Mouse (Mus musculus) hindbrain, embryonic 11.5 days (tissue): ENCODE results near the gene Cpped1. TPM values are rescaled to one million over a fixed set of nuclear protein-coding genes. Genes with fewer than 3 reads are reported as not detected.

Experiments
- ATAC-seq: fragments of 200-750 bp; cut with Nextera tagmentation; 2 replicates; pipeline ENCODE4 v1.8.0; 2017; ENCODE audit warnings: mild to moderate bottlenecking, moderate TSS enrichment, moderate library complexity; ENCODE audit not compliant: low FRiP score
- DNase-seq: peaks from one replicate; pipeline ENCODE4 v3.0.0-alpha.2; 2015; ENCODE audit warnings: low spot score
- H3K27ac ChIP-seq: fragments of 300-500 bp; sonication (generic); 2 replicates; pipeline ENCODE4 v1.5.1; 2014; ENCODE audit warnings: mild to moderate bottlenecking, low read depth, low read length
- H3K27me3 ChIP-seq: fragments of 300-500 bp; sonication (generic); 2 replicates; pipeline ENCODE4 v1.6.1; 2014; ENCODE audit warnings: mild to moderate bottlenecking, low read length, moderate library complexity, mixed read lengths; ENCODE audit not compliant: control insufficient read depth, insufficient read depth
- H3K36me3 ChIP-seq: fragments of 300-500 bp; sonication (generic); 2 replicates; pipeline ENCODE4 v1.6.1; 2014; ENCODE audit warnings: mild to moderate bottlenecking, low read length, moderate library complexity, mixed read lengths; ENCODE audit not compliant: control insufficient read depth, insufficient read depth
- H3K4me1 ChIP-seq: fragments of 300-500 bp; sonication (generic); replicated peaks from 2 replicates; pipeline ENCODE4 v1.6.1; 2014; ENCODE audit warnings: low read length, mixed read lengths; ENCODE audit not compliant: control insufficient read depth, insufficient read depth
- H3K4me2 ChIP-seq: fragments of 300-500 bp; sonication (generic); replicated peaks from 2 replicates; pipeline ENCODE4 v1.6.1; 2014; ENCODE audit warnings: mild to moderate bottlenecking, low read depth, low read length
- H3K4me3 ChIP-seq: fragments of 300-500 bp; sonication (generic); 2 replicates; pipeline ENCODE4 v1.5.1; 2014; ENCODE audit warnings: low read depth, low read length
- H3K9ac ChIP-seq: fragments of 300-500 bp; sonication (generic); 2 replicates; pipeline ENCODE4 v1.6.1; 2014; ENCODE audit warnings: low read depth, low read length
- H3K9me3 ChIP-seq: fragments of 300-500 bp; sonication (generic); 2 replicates; pipeline ENCODE4 v1.6.1; 2016; ENCODE audit warnings: low read length; ENCODE audit not compliant: control insufficient read depth
- WGBS: fragments of 180-500 bp; shearing (Covaris S2); extraction: QIAGEN DNeasy Blood & Tissue Kit; methylation state at CpG from one replicate; pipeline ENCODE4 v1.1.7; 2014; 5-methylcytosine and 5-hydroxymethylcytosine counted together
- polyA plus RNA-seq: library from polyadenylated mRNA; unstranded; fragments of >200 nt; fragmentation: Nextera tagmentation; extraction: Ambion mirVana; gene quantifications from 2 replicates; pipeline ENCODE4 v1.2.1, GENCODE M21; 2014

Cpped1 gene
- polyA plus RNA-seq, 1 experiment from 2014 or later, result 17.0 TPM

DNA sequence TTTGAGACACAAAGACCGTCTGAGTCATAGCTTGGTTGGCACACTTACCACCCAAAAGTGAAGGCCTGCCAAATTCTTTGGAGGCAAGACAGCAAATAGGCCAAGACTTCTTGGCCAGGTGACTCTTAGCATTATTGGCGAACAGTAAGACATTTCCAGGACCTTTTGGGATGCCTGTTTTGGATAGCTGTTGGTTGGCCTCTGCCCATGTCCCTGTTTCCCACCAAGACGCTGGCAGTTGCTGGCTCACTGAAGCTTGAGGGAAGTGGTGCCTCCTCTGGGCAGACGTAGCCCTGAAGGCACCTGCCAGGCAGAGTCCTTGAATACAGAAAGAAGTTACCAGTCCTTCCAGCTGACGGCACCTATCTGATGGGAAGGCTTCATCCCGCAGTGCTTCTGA, 8.9 kb downstream of the Cpped1 start:
- Histone ChIP-seq H3K4me2 (no peak overlapping the region), H3K27me3 (no peaks in the 10 kb centered on the region), H3K4me1 (no peaks in the 10 kb centered on the region), H3K4me3 (no peak overlapping the region), H3K27ac (no peak overlapping the region), H3K9me3 (no peaks in the 10 kb centered on the region), H3K9ac (no peak overlapping the region), H3K36me3 (no peaks in the 10 kb centered on the region)
- 95% methylated on average over 6 of the region's 6 CpGs for WGBS
- ATAC-seq (no peak), DNase-seq (no peak)

DNA sequence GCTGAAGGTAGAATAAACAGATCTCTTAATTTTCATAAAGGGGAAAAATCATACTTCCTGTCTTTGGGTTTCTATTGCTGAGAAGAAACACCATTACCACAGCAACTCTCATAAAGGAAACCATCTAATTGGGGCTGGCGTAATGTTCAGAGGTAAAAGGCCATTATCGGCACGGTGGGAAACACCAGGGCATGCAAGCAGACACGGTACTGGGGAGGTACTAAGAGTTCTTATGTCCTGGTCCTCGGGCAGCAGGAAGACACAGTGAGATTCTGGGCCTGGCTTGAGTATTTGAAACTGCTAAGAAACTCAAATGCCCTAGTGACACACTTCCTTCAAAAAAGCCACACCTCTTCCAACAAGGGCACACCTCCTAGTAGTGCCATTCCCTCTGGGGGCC, 12.8 kb downstream of the Cpped1 start:
- Histone ChIP-seq H3K27me3 (no peaks in the 10 kb centered on the region), H3K36me3 (no peaks in the 10 kb centered on the region), H3K9me3 (no peaks in the 10 kb centered on the region), H3K4me2 (no peak overlapping the region), H3K9ac (no peak overlapping the region), H3K4me1 (no peaks in the 10 kb centered on the region), H3K27ac (no peak overlapping the region), H3K4me3 (no peak overlapping the region)
- ATAC-seq (no peak), DNase-seq (no peak)
- 85% methylated on average over 5 of the region's 5 CpGs for WGBS

DNA sequence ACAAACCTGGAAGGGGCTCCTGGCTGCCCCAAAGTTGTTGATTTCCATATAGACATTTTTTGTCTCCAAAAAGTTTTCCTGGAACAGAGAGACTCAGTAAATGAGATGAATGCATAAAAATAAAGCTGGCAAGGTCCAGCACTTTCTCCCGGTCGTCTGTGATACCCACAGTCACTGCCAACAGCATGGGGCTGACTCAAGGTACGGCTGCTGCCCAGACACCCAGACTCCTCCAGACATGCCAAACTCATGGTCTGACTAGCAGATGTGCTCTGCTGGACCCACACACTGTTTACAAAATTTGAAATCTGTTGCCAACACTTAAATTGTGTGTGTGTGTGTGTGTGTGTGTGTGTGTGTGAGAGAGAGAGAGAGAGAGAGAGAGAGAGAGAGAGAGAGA, 14.4 kb downstream of the Cpped1 start:
- ATAC-seq (no peak), DNase-seq (no peak)
- Histone ChIP-seq H3K9me3 (no peaks in the 10 kb centered on the region), H3K27ac (no peak overlapping the region), H3K27me3 (no peaks in the 10 kb centered on the region), H3K36me3 (no peaks in the 10 kb centered on the region), H3K4me3 (no peak overlapping the region), H3K4me2 (no peak overlapping the region), H3K4me1 (no peaks in the 10 kb centered on the region), H3K9ac (no peak overlapping the region)
- WGBS, result 84% methylated on average over 3 of the region's 3 CpGs

DNA sequence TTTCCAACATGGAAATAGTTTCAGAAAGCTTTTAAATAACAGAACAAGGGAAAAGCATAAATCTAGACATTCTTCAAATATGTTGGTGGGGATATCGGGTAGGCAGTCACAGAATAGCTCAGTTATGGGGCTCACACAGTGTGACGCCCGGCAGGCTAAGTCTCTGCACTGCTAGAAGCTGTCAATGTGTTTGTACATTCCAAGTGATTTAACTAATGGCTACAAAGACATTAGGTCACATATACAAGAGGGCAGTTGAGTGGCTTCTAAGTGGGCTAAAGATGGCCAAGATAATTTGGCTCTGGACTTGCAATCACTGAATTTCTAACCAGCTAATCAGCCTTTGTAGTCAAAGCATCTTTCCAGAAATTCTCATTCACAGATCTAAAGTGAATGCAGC, 19.1 kb downstream of the Cpped1 start:
- no peak overlapping the region for H3K4me2 ChIP-seq
- no peaks in the 10 kb centered on the region for H3K36me3 ChIP-seq
- no peak overlapping the region for H3K27ac ChIP-seq
- ATAC-seq, result no peak
- no peaks in the 10 kb centered on the region for H3K9me3 ChIP-seq
- no peak overlapping the region for H3K4me3 ChIP-seq
- 67% methylated on average over 3 of the region's 3 CpGs for WGBS
- H3K4me1 ChIP-seq, result no peaks in the 10 kb centered on the region
- no peaks in the 10 kb centered on the region for H3K27me3 ChIP-seq
- no peak overlapping the region for H3K9ac ChIP-seq
- DNase-seq, result no peak

DNA sequence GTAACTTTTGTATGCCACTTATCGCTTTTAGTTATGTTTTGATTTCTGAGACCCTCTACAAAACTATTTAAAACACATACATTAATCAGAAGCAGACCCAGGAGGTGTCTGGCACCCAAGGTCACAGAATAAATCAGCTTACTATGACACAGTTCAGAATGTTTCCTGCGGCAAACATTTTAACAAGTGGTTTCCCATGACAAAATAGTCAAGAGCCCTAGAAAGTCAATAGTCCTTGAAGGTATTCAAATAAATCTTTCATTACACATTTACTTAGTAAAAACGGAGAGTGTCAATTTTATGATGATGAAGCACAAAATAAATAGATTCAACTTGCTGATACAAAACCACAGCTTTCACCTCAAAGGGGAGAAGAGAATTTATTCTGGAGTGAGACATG, 19.5 kb downstream of the Cpped1 start:
- DNase-seq (no peak), ATAC-seq (no peak)
- no peaks in the 10 kb centered on the region for H3K27me3 ChIP-seq
- WGBS, result 81% methylated on average over 3 of the region's 3 CpGs
- H3K27ac ChIP-seq, result no peak overlapping the region
- H3K4me3 ChIP-seq, result no peak overlapping the region
- H3K9ac ChIP-seq, result no peak overlapping the region
- H3K4me2 ChIP-seq, result no peak overlapping the region
- H3K4me1 ChIP-seq, result no peaks in the 10 kb centered on the region
- H3K36me3 ChIP-seq, result no peaks in the 10 kb centered on the region
- no peaks in the 10 kb centered on the region for H3K9me3 ChIP-seq

DNA sequence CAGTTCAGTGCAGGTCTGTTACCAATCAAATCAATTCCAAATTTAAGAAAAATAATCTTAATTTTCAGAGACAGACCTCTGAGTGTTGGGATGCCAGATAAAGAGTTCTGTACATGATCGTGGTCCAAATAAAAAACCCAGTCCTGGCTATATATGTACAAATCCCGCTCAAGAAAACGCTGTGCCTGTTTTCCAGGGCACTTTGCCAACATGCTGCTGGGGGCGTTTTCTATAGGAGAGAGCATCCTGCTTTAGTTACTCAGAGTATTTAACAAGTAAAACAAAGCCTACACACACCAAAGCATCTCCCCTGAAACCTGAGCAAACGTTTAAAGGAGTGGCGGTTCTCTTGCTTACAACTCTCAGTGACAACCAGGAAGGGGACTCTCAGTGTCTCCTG, 27.4 kb downstream of the Cpped1 start:
- H3K9ac ChIP-seq, result no peak overlapping the region
- H3K27me3 ChIP-seq, result no peaks in the 10 kb centered on the region
- H3K36me3 ChIP-seq, result no peaks in the 10 kb centered on the region
- DNase-seq (no peak), ATAC-seq (no peak)
- WGBS, result 86% methylated on average over 6 of the region's 6 CpGs
- no peak overlapping the region for H3K27ac ChIP-seq
- H3K4me3 ChIP-seq, result no peak overlapping the region
- no peaks in the 10 kb centered on the region for H3K9me3 ChIP-seq
- H3K4me2 ChIP-seq, result no peak overlapping the region
- no peaks in the 10 kb centered on the region for H3K4me1 ChIP-seq

DNA sequence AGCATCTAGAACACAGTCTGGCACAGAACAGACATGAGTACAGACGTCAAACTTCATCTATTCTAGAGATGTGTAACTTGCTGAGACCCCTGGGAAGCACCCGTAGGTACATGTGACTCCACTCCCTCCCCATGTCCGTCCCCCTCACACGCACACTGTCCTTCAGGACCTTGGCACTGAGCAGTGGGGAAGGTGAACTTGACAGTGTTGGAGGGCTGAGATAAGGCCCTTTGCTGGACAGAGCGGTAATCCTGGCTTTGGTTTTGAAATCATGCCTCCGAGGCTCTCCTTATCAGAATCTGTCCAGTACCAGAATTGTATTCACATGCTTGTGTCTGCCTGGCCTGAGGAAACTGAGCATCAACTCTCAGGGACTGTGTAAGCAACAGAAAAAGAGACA, 28.8 kb downstream of the Cpped1 start:
- Histone ChIP-seq H3K27me3 (no peaks in the 10 kb centered on the region), H3K9me3 (no peaks in the 10 kb centered on the region), H3K27ac (no peak overlapping the region), H3K4me1 (no peaks in the 10 kb centered on the region), H3K36me3 (no peaks in the 10 kb centered on the region), H3K4me2 (no peak overlapping the region), H3K4me3 (no peak overlapping the region), H3K9ac (no peak overlapping the region)
- 87% methylated on average over 6 of the region's 6 CpGs for WGBS
- no peak for DNase-seq
- ATAC-seq, result no peak

DNA sequence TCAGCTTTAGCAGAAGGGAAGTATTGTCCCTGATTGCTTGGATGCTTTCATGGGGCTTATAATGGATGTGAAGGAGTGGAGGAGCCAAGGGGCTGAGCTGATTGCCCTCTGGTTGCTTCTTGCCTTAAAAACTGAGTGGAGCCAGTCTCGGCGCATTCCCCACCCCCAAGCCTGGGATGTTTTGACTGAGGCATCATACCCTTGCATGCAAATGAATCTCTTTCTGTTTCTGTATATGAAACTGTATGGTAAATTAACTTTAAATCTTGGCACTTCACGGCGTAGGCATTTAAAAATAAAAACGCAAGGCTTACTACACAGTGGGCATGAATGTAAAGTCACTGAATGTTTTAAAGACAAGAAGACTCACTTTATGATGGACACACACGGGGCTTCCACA, 30.0 kb downstream of the Cpped1 start:
- Histone ChIP-seq H3K4me2 (no peak overlapping the region), H3K9ac (no peak overlapping the region), H3K27me3 (no peaks in the 10 kb centered on the region), H3K27ac (no peak overlapping the region), H3K4me3 (no peak overlapping the region), H3K36me3 (no peaks in the 10 kb centered on the region), H3K4me1 (no peaks in the 10 kb centered on the region), H3K9me3 (no peaks in the 10 kb centered on the region)
- 95% methylated on average over 6 of the region's 6 CpGs for WGBS
- ATAC-seq, result no peak
- DNase-seq, result no peak

DNA sequence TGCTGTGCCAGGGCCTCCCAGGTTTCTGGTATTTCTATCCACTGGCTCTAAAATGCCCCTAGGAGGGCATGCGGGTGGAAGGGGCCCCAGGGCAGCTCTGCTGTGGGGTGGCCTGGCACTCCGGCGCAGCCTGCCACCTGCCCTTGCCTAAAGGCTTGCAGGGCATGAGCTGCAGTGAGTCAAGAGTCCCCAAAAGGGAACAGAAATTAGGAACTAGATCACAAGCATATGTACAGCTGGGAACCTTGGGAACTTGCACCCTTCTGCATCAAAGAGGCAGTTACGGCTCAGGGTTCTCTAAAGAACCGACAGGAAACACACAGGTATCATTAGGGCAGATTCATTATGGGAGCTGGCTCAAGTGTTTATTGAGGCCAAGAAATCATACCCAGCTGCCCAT, 34.0 kb downstream of the Cpped1 start:
- no peaks in the 10 kb centered on the region for H3K27me3 ChIP-seq
- H3K9ac ChIP-seq, result no peak overlapping the region
- WGBS, result 90% methylated on average over 5 of the region's 5 CpGs
- no peak for DNase-seq
- no peaks in the 10 kb centered on the region for H3K36me3 ChIP-seq
- H3K4me3 ChIP-seq, result no peak overlapping the region
- H3K9me3 ChIP-seq, result no peaks in the 10 kb centered on the region
- ATAC-seq, result no peak
- H3K27ac ChIP-seq, result no peak overlapping the region
- no peak overlapping the region for H3K4me2 ChIP-seq
- no peaks in the 10 kb centered on the region for H3K4me1 ChIP-seq
